Mouse (Mus musculus): Measurements from ENCODE around the gene Gm38394. TPM values are rescaled to one million over a fixed set of nuclear protein-coding genes. Genes with fewer than 3 reads are reported as not detected.

Gm38394 gene
- polyA plus RNA-seq (2015; fragmentation: Nextera tagmentation; extraction: Ambion mirVana) = 1.9 and 2.4 TPM in 2 replicates

DNA sequence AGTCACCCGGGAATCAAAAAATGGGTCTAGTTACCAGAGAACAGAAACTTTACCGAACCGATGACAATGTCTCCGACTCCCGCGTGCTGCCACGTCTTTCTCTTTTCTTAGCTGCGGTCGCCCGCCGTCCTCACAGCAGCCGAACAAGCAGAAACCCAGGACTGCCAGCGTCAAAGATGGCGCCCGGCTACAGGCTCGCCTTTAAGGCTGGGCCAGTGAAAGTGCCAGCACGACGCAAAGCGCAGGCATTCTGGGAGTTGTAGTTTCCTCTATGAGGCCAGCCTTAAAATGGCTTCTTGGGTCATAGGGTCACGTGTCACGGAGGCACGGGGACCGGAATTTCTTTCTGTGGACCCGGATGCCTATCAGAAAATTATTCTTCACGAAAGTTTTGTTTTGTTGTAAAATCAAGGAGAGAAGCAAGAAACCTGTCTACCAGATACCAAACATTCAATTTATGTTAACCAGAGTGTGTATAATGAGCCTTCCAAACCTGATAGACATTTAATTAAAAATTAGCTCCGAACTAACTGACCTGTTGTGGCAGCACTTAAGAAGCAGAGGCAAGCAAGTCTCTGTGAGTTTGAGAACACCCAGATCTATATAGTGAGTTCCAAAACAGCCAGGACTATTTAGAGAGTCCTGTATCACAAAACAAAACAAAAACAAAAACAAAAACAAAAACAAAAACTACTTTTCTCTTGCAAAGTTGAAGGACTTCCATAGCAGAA, at the start of gene Gm38394:
Gm38394 (minus strand) TSS at position 116 of the 731 bp plus-strand sequence.

DNA sequence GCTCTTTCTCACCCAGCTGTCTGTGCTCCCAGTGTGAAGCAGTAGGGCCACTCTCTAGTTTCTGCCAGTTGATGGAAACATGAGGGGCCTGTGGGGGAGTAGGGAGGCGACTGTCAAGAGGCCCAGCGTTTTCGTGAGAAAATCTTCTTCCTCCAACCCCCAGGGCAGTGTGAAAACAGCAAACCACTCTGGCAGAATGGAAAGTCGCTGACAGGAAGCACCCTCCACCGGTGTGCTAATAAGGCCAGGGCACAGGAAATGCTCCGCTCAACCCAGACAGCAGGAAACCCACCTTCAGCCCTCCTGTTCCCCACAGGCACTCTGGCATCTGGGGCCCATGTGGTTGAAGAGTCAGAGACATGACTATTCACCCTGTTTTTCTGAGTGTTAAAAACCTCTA, 28.8 kb upstream of the Gm38394 start, which contains the start of gene Lax1:
Lax1 (minus strand) TSS at position 212 of the 400 bp plus-strand sequence.

DNA sequence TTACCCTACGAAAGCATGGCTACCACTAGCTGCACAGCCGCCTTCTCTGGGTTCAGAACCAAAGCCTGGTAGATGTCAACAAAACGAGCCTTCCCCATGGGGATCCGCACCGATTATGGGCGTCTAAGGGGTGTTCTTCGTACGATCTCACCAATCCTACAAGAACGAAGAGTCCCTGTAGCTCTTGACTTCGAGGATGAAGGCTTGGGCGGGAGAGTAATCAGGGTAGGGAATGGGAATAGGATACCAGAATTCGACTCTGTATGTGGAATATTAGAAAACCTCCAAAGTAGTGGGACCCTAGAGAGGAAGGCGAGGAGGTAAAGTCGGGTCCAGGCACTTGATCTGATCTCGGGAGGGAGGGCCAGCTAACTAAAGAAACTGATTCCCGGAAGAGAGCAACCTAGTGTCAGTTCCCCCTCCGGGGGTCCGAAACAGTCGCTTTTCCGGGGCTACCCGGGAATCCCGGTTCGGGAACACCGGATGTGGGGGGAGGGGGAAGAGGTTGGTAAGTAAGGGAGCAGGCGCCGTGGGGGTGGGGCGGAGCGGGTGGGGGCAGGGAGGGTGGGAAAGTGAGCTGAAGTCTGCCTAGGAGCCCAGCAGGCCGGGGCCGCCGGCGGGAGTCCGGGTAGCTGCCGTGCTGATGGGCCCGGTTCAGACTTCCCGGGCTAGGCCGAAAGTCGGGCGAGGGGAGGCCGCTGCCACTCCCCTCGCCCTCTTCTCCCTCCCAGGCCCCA, 484 bp downstream of the Gm38394 start, which contains the start of gene Zbed6:
Zbed6 (minus strand) TSS at position 420 of the 737 bp plus-strand sequence.

GRCm38 (mm10) chr1:133609771-133610502, 51.2 kb downstream of the Gm38394 start, which contains the start of gene Snrpe:
Gene Snrpe, minus strand, starts transcription at chr1:133610291.

Other genes with a start within 250 kb of the Gm38394 start
- gene Sox13, start 236.9 kb downstream of the Gm38394 start, polyA plus RNA-seq (2015; fragmentation: Nextera tagmentation; extraction: Ambion mirVana) = 3.1 and 4.5 TPM in 2 replicates
- gene Snrpe, start 51.0 kb downstream of the Gm38394 start, polyA plus RNA-seq (2015; fragmentation: Nextera tagmentation; extraction: Ambion mirVana) = 359 and 363 TPM in 2 replicates
- gene Zbed6, start 433 bp downstream of the Gm38394 start, polyA plus RNA-seq (2015; fragmentation: Nextera tagmentation; extraction: Ambion mirVana) = 0.09 TPM in 1 of 2 replicates, not detected in the other
- gene Lax1, start 28.8 kb upstream of the Gm38394 start, polyA plus RNA-seq (2015; fragmentation: Nextera tagmentation; extraction: Ambion mirVana) = not detected in 2 replicates
- 16.7 and 17.0 TPM in 2 replicates for gene Atp2b4, start 139.7 kb upstream of the Gm38394 start, polyA plus RNA-seq (2015; fragmentation: Nextera tagmentation; extraction: Ambion mirVana)
- 2.3 and 3.0 TPM in 2 replicates for gene Optc, start 246.7 kb upstream of the Gm38394 start, polyA plus RNA-seq (2015; fragmentation: Nextera tagmentation; extraction: Ambion mirVana)

All from neural tube, postnatal 0 days (tissue).